Mouse (Mus musculus): Measurements from ENCODE around the gene Dysf. TPM values are rescaled to one million over a fixed set of nuclear protein-coding genes. Genes with fewer than 3 reads are reported as not detected.

Gene Dysf
- polyA plus RNA-seq, 1 experiment: not detected

GRCm38 (mm10) chr6:84233783-84234182 lies 225.4 kb downstream of the Dysf start:
- TF ChIP-seq GATA1 (IDR thresholded peaks at IDR 0.05; ENCODE audit: borderline replicate concordance, low read length) (no peak), FLI1 (IDR thresholded peaks at IDR 0.05; ENCODE audit: low read length) (no peak)
- Histone ChIP-seq H3K4me1 (no peaks in the 10 kb centered on the region), H3K27me3 (replicated peaks) (peaks cover 19% of the 10 kb centered on the region)

GRCm38 (mm10) chr6:84235365-84235764 lies 227.0 kb downstream of the Dysf start:
- H3K9me3 ChIP-seq: no peaks in the 10 kb centered on the region
- TF ChIP-seq FLI1 (IDR thresholded peaks at IDR 0.05; ENCODE audit: low read length): no peak
- no peak for TF ChIP-seq GATA1 (IDR thresholded peaks at IDR 0.05; ENCODE audit: borderline replicate concordance, low read length)
- H3K4me3 ChIP-seq (replicated peaks): no peak overlapping the region
- H3K4me1 ChIP-seq: no peaks in the 10 kb centered on the region
- H3K27me3 ChIP-seq (replicated peaks): peaks cover 12% of the 10 kb centered on the region
- no peaks in the 10 kb centered on the region for H3K36me3 ChIP-seq (replicated peaks; ENCODE audit: low read length)

More at GRCm38 (mm10) chr6:84233783-84234182, 225.4 kb downstream of the Dysf start:
- H3K36me3 ChIP-seq (replicated peaks; ENCODE audit: low read length): no peaks in the 10 kb centered on the region
- H3K4me3 ChIP-seq (replicated peaks): no peak overlapping the region
- no peaks in the 10 kb centered on the region for H3K9me3 ChIP-seq

- peaks cover 12% of the 10 kb centered on the region for H3K9me3 ChIP-seq
- no peaks in the 10 kb centered on the region for H3K36me3 ChIP-seq (replicated peaks; ENCODE audit: low read length)
- H3K27me3 ChIP-seq (replicated peaks): no peaks in the 10 kb centered on the region
- H3K4me3 ChIP-seq (replicated peaks): no peak overlapping the region
- H3K4me1 ChIP-seq: no peaks in the 10 kb centered on the region
- TF ChIP-seq FLI1 (IDR thresholded peaks at IDR 0.05; ENCODE audit: low read length) (no peak), GATA1 (IDR thresholded peaks at IDR 0.05; ENCODE audit: borderline replicate concordance, low read length) (no peak)
These were observed 235.0 kb downstream of the Dysf start for GRCm38 (mm10) chr6:84243385-84243784.

- Histone ChIP-seq H3K27me3 (replicated peaks) (no peaks in the 10 kb centered on the region), H3K9me3 (peaks cover 16% of the 10 kb centered on the region), H3K4me3 (replicated peaks) (peak overlapping the region; percentile 8), H3K36me3 (replicated peaks; ENCODE audit: low read length) (no peaks in the 10 kb centered on the region), H3K4me1 (no peaks in the 10 kb centered on the region)
- no peak for TF ChIP-seq GATA1 (IDR thresholded peaks at IDR 0.05; ENCODE audit: borderline replicate concordance, low read length)
- TF ChIP-seq FLI1 (IDR thresholded peaks at IDR 0.05; ENCODE audit: low read length): no peak
These were observed 237.8 kb downstream of the Dysf start for GRCm38 (mm10) chr6:84246101-84246760.

- Histone ChIP-seq H3K27me3 (replicated peaks) (no peaks in the 10 kb centered on the region), H3K4me1 (no peaks in the 10 kb centered on the region), H3K9me3 (peaks cover 21% of the 10 kb centered on the region), H3K36me3 (replicated peaks; ENCODE audit: low read length) (no peaks in the 10 kb centered on the region), H3K4me3 (replicated peaks) (no peak overlapping the region)
- TF ChIP-seq GATA1 (IDR thresholded peaks at IDR 0.05; ENCODE audit: borderline replicate concordance, low read length) (no peak), FLI1 (IDR thresholded peaks at IDR 0.05; ENCODE audit: low read length) (no peak)
These were observed 238.6 kb downstream of the Dysf start for GRCm38 (mm10) chr6:84246979-84247378.

Other genes starting within 250 kb of the Dysf start
- gene Ankrd53, start 245.9 kb upstream of the Dysf start, polyA plus RNA-seq (2012; ENCODE audit: insufficient read depth, low replicate concordance): not detected in 2 replicates
- gene Tex261, start 232.8 kb upstream of the Dysf start, polyA plus RNA-seq (2012; ENCODE audit: insufficient read depth, low replicate concordance): 14.8 and 27.4 TPM in 2 replicates
- 8.1 TPM in 1 of 2 replicates, not detected in the other for gene Nagk, start 213.6 kb upstream of the Dysf start, polyA plus RNA-seq (2012; ENCODE audit: insufficient read depth, low replicate concordance)
- 4.1 TPM in 1 of 2 replicates, not detected in the other for gene Paip2b, start 176.8 kb upstream of the Dysf start, polyA plus RNA-seq (2012; ENCODE audit: insufficient read depth, low replicate concordance)
- gene Zfp638, start 141.5 kb upstream of the Dysf start, polyA plus RNA-seq (2012; ENCODE audit: insufficient read depth, low replicate concordance): 2.5 TPM in 1 of 2 replicates, not detected in the other

All from megakaryocyte, embryonic 14.5 days (primary cell).